Mouse (Mus musculus): Measurements from ENCODE around the gene Gcc1. TPM values are rescaled to one million over a fixed set of nuclear protein-coding genes. Genes with fewer than 3 reads are reported as not detected.

Gene Gcc1
- 8.2 and 8.8 TPM in 2 replicates for polyA plus RNA-seq (2014; fragmentation: Nextera tagmentation; extraction: Ambion mirVana)

- H3K4me1 ChIP-seq (ENCODE audit: control insufficient read depth, insufficient read depth, low read length), result no peaks in the 10 kb centered on the region
- no peak within 1 kb of the TSS for H3K27ac ChIP-seq (ENCODE audit: low read depth, low read length)
- no peaks in the 10 kb centered on the region for H3K27me3 ChIP-seq (ENCODE audit: control insufficient read depth, insufficient read depth, low read length)
- ATAC-seq (ENCODE audit: insufficient read depth, low FRiP score, low TSS enrichment), result no peak
- WGBS, result 90% methylated on average over 3 of the region's 3 CpGs
- no peak within 1 kb of the TSS for H3K9ac ChIP-seq (ENCODE audit: low read length)
- no peak for DNase-seq (ENCODE audit: low spot score)
- no peak within 1 kb of the TSS for H3K4me2 ChIP-seq (ENCODE audit: low read depth)
- no peaks in the 10 kb centered on the region for H3K36me3 ChIP-seq (ENCODE audit: control insufficient read depth, insufficient read depth, low read length)
- H3K9me3 ChIP-seq (ENCODE audit: control insufficient read depth, low read length), result no peaks in the 10 kb centered on the region
- H3K4me3 ChIP-seq (ENCODE audit: low read depth, low read length), result no peak within 1 kb of the TSS
Measured at GRCm38 (mm10) chr6:28428290-28428689, at the start of gene Gcc1. Gcc1 (minus strand) TSS chr6:28428390.

DNA sequence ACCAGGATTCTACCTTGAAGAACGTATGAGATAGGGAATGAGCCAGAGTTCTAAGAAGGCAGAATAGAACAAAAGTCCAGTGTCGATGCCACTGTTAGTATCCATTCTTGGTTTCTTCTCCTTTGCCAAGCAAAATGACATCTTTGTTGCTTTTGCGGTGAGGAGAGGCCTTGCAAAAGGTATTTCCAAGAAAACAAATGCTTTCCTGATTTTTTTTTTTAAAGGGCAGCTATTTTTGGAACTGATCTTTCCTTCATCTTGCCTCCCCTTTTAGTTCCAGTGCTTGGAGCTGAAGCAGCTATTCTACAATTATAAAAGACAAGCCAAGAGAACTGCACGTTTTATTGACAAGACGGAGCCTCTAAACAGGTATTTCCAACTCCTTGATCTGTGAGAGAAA is 46.6 kb upstream of the Gcc1 start, which contains the start of gene Snd1:
TSS of gene Snd1 (plus strand) at position 301 of the 400 bp plus-strand sequence.
- DNase-seq (ENCODE audit: low spot score) (no peak), ATAC-seq (ENCODE audit: insufficient read depth, low FRiP score, low TSS enrichment) (no peak)
- 84% methylated on average over 5 of the region's 5 CpGs for WGBS
- Histone ChIP-seq H3K9ac (ENCODE audit: low read length) (no peak within 1 kb of the TSS), H3K9me3 (ENCODE audit: control insufficient read depth, low read length) (no peaks in the 10 kb centered on the region), H3K4me2 (ENCODE audit: low read depth) (no peak within 1 kb of the TSS), H3K27ac (ENCODE audit: low read depth, low read length) (no peak within 1 kb of the TSS), H3K36me3 (ENCODE audit: control insufficient read depth, insufficient read depth, low read length) (no peaks in the 10 kb centered on the region), H3K27me3 (ENCODE audit: control insufficient read depth, insufficient read depth, low read length) (no peaks in the 10 kb centered on the region), H3K4me1 (ENCODE audit: control insufficient read depth, insufficient read depth, low read length) (no peaks in the 10 kb centered on the region), H3K4me3 (ENCODE audit: low read depth, low read length) (no peak within 1 kb of the TSS)

- H3K9me3 ChIP-seq (ENCODE audit: control insufficient read depth, low read length), result no peaks in the 10 kb centered on the region
- H3K9ac ChIP-seq (ENCODE audit: low read length), result no peak overlapping the region
- no peak overlapping the region for H3K4me2 ChIP-seq (ENCODE audit: low read depth)
- H3K4me1 ChIP-seq (ENCODE audit: control insufficient read depth, insufficient read depth, low read length), result no peaks in the 10 kb centered on the region
- ATAC-seq (ENCODE audit: insufficient read depth, low FRiP score, low TSS enrichment) (no peak), DNase-seq (ENCODE audit: low spot score) (no peak)
- no peaks in the 10 kb centered on the region for H3K27me3 ChIP-seq (ENCODE audit: control insufficient read depth, insufficient read depth, low read length)
- no peaks in the 10 kb centered on the region for H3K36me3 ChIP-seq (ENCODE audit: control insufficient read depth, insufficient read depth, low read length)
- no peak overlapping the region for H3K4me3 ChIP-seq (ENCODE audit: low read depth, low read length)
- 89% methylated on average over 4 of the region's 4 CpGs for WGBS
- no peak overlapping the region for H3K27ac ChIP-seq (ENCODE audit: low read depth, low read length)
Measured at GRCm38 (mm10) chr6:28474211-28474610, 46.0 kb upstream of the Gcc1 start.

DNA sequence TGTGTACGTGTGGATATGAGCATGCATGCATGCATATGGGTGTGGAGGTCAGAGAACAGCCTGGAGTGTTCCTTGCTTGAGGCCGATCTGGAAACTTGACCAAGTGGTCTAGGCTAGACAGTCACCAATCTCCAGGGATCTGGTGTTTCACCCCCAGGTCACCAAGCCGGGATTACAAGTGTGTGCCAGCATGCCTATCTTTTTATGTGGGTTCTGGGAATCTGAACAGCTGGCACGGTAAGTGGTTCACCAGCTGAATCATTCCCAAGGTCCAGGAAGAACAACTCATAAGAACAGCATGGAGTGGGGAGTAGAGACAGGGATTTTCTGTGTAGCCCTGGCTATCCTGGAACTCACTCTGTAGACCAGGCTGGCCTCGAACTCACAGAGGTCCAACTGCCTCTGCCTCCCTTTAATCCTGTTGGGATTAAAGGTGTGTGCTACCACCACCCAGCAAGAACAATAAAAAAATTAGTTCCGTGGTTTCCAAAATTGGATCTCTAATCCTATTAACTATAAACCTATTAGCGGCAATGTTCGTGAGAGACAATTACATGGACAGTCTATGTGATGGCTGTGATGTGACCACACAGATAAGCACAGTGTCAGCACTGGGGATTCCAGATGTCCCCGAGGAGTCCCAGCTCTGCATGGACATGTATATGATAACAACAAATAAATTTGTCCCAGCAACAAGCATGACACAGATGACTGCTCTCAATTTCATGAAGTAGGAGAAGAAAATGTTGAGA is 43.3 kb upstream of the Gcc1 start:
- H3K4me3 ChIP-seq (ENCODE audit: low read depth, low read length), result no peak overlapping the region
- WGBS, result 89% methylated on average over 9 of the region's 9 CpGs
- ATAC-seq (ENCODE audit: insufficient read depth, low FRiP score, low TSS enrichment) (no peak), DNase-seq (ENCODE audit: low spot score) (no peak)
- H3K9me3 ChIP-seq (ENCODE audit: control insufficient read depth, low read length), result no peaks in the 10 kb centered on the region
- H3K27ac ChIP-seq (ENCODE audit: low read depth, low read length), result no peak overlapping the region
- no peak overlapping the region for H3K9ac ChIP-seq (ENCODE audit: low read length)
- H3K4me2 ChIP-seq (ENCODE audit: low read depth), result no peak overlapping the region
- H3K27me3 ChIP-seq (ENCODE audit: control insufficient read depth, insufficient read depth, low read length), result no peaks in the 10 kb centered on the region
- no peaks in the 10 kb centered on the region for H3K4me1 ChIP-seq (ENCODE audit: control insufficient read depth, insufficient read depth, low read length)
- H3K36me3 ChIP-seq (ENCODE audit: control insufficient read depth, insufficient read depth, low read length), result no peaks in the 10 kb centered on the region

DNA sequence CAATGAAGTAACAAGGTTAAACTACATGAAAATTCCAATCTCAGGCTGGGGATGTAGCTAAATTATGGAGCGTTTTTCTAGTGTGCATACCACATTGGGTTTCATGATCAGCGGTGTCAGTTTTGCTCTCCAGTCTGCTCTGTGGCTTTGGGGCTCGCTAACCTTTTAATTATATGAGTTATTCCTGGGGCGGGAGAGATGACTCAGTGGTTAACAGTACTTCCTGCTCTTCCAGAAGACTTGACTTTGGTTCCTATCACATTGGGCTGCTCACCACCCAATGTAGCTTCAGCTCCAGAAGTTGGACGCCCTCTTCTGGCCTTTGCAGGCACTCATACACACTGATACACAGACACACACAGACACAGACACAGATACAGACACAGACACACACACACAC is 42.4 kb upstream of the Gcc1 start:
- no peak for DNase-seq (ENCODE audit: low spot score)
- Histone ChIP-seq H3K9me3 (ENCODE audit: control insufficient read depth, low read length) (no peaks in the 10 kb centered on the region), H3K4me2 (ENCODE audit: low read depth) (no peak overlapping the region), H3K27me3 (ENCODE audit: control insufficient read depth, insufficient read depth, low read length) (no peaks in the 10 kb centered on the region), H3K4me1 (ENCODE audit: control insufficient read depth, insufficient read depth, low read length) (no peaks in the 10 kb centered on the region), H3K36me3 (ENCODE audit: control insufficient read depth, insufficient read depth, low read length) (no peaks in the 10 kb centered on the region), H3K4me3 (ENCODE audit: low read depth, low read length) (no peak overlapping the region), H3K27ac (ENCODE audit: low read depth, low read length) (no peak overlapping the region), H3K9ac (ENCODE audit: low read length) (no peak overlapping the region)
- no peak for ATAC-seq (ENCODE audit: insufficient read depth, low FRiP score, low TSS enrichment)
- WGBS, result 87% methylated on average over 5 of the region's 5 CpGs

DNA sequence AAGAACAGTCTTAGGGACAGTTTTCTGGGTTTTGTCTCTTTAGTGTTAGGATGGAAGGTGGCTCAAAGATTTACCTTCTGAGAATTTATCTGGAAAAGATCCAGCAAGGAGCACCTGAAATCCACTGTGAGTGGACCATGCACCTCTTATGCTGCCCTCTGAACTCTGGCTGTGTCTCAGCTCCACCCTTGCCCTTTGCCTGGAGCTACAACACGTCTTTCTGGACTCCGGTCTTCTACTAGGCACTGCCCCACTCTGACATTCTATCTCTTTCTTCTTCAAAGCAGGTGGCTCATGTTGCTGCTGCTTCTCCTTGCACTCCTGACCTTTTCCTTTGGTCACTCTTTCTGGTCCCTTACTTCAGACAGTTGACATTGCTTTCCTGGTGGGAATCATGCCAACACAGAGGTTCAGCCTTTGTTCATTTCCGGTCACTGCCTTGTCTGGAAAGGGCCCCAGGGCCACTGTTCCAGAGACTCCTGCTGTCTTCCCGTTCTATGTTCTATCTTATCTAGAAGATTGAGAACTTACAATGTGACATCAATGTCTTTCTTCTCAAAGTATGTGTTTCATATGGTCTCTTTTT is 41.9 kb upstream of the Gcc1 start:
- H3K27ac ChIP-seq (ENCODE audit: low read depth, low read length), result no peak overlapping the region
- DNase-seq (ENCODE audit: low spot score), result no peak

DNA sequence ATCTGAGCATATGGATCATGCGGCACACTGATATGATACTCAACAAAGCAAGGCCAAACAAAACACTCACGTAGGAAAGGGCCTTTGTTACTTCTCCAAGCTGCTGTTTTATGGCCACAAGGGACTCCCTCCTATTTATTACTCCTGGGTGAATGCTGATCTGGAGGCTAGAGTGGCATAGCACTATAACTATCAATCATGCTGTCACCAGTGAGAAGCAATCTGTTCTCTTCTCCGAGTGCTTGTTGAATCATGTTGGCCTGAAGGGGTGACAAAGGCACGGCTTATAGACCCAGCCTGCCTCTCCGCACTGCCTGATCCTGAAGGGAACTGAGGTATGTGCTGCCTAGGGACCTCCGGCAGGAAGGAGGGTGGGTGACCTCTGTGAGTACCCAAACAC is 36.4 kb upstream of the Gcc1 start:
- H3K4me2 ChIP-seq (ENCODE audit: low read depth), result no peak overlapping the region
- no peaks in the 10 kb centered on the region for H3K27me3 ChIP-seq (ENCODE audit: control insufficient read depth, insufficient read depth, low read length)
- DNase-seq (ENCODE audit: low spot score), result peak; percentile 44
- H3K9ac ChIP-seq (ENCODE audit: low read length), result no peak overlapping the region
- WGBS, result 10% methylated on average over 6 of the region's 6 CpGs
- peak overlapping the region; percentile 54; the same call in 1 of the 2 replicates for H3K27ac ChIP-seq (ENCODE audit: low read depth, low read length)
- H3K9me3 ChIP-seq (ENCODE audit: control insufficient read depth, low read length), result no peaks in the 10 kb centered on the region
- H3K4me3 ChIP-seq (ENCODE audit: low read depth, low read length), result no peak overlapping the region
- H3K4me1 ChIP-seq (ENCODE audit: control insufficient read depth, insufficient read depth, low read length), result peaks cover 7% of the 10 kb centered on the region
- ATAC-seq (ENCODE audit: insufficient read depth, low FRiP score, low TSS enrichment), result peak; percentile 53
- no peaks in the 10 kb centered on the region for H3K36me3 ChIP-seq (ENCODE audit: control insufficient read depth, insufficient read depth, low read length)

More for the DNA sequence above, 41.9 kb upstream of the Gcc1 start:
- H3K4me2 ChIP-seq (ENCODE audit: low read depth), result no peak overlapping the region
- no peaks in the 10 kb centered on the region for H3K27me3 ChIP-seq (ENCODE audit: control insufficient read depth, insufficient read depth, low read length)
- WGBS, result 73% methylated on average over 4 of the region's 4 CpGs
- H3K4me1 ChIP-seq (ENCODE audit: control insufficient read depth, insufficient read depth, low read length), result no peaks in the 10 kb centered on the region
- H3K36me3 ChIP-seq (ENCODE audit: control insufficient read depth, insufficient read depth, low read length), result no peaks in the 10 kb centered on the region
- no peak overlapping the region for H3K9ac ChIP-seq (ENCODE audit: low read length)
- no peak for ATAC-seq (ENCODE audit: insufficient read depth, low FRiP score, low TSS enrichment)
- no peaks in the 10 kb centered on the region for H3K9me3 ChIP-seq (ENCODE audit: control insufficient read depth, low read length)
- H3K4me3 ChIP-seq (ENCODE audit: low read depth, low read length), result no peak overlapping the region

- Histone ChIP-seq H3K27me3 (ENCODE audit: control insufficient read depth, insufficient read depth, low read length) (no peaks in the 10 kb centered on the region), H3K4me3 (ENCODE audit: low read depth, low read length) (no peak overlapping the region), H3K36me3 (ENCODE audit: control insufficient read depth, insufficient read depth, low read length) (no peaks in the 10 kb centered on the region), H3K4me1 (ENCODE audit: control insufficient read depth, insufficient read depth, low read length) (peaks cover 7% of the 10 kb centered on the region), H3K27ac (ENCODE audit: low read depth, low read length) (no peak overlapping the region), H3K4me2 (ENCODE audit: low read depth) (no peak overlapping the region), H3K9ac (ENCODE audit: low read length) (no peak overlapping the region), H3K9me3 (ENCODE audit: control insufficient read depth, low read length) (no peaks in the 10 kb centered on the region)
- WGBS, result 6% methylated on average over 5 of the region's 5 CpGs
- ATAC-seq (ENCODE audit: insufficient read depth, low FRiP score, low TSS enrichment) (no peak), DNase-seq (ENCODE audit: low spot score) (peak; percentile 44)
Measured at GRCm38 (mm10) chr6:28460534-28460933, 32.3 kb upstream of the Gcc1 start.

DNA sequence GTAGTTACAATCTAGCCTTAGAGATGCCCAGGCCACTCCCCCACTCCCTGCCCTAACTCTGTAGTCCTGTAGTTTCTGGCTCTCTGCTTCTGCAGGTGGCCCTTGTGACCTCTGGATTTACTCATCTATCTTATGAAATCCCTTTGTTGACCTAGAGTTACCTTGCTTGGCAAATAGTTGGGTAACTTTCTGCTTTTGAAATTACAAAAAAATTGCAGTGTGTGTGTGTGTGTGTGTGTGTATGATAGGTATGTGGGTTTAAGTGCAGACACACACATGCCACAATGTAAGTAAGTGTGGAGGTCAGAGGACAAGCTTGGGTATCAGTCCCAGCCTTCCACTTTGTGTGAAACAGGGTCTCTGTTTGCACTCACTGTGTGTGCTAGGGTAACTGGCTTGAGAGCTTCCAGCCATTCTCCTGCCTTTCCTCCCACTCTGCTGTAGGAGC is 31.1 kb upstream of the Gcc1 start:
- Histone ChIP-seq H3K36me3 (ENCODE audit: control insufficient read depth, insufficient read depth, low read length) (no peaks in the 10 kb centered on the region), H3K4me1 (ENCODE audit: control insufficient read depth, insufficient read depth, low read length) (peaks cover under 1% of the 10 kb centered on the region), H3K27me3 (ENCODE audit: control insufficient read depth, insufficient read depth, low read length) (no peaks in the 10 kb centered on the region), H3K9ac (ENCODE audit: low read length) (no peak overlapping the region), H3K27ac (ENCODE audit: low read depth, low read length) (no peak overlapping the region), H3K4me2 (ENCODE audit: low read depth) (no peak overlapping the region), H3K9me3 (ENCODE audit: control insufficient read depth, low read length) (no peaks in the 10 kb centered on the region), H3K4me3 (ENCODE audit: low read depth, low read length) (no peak overlapping the region)
- no peak for ATAC-seq (ENCODE audit: insufficient read depth, low FRiP score, low TSS enrichment)
- no peak for DNase-seq (ENCODE audit: low spot score)

Data from neural tube, embryonic 11.5 days (tissue).